In genomic region chr10:80928586-80929298, GRCm38 (mm10) we compare ENCODE assay signal across 8 mouse cellular contexts. TPM values are rescaled to one million over a fixed set of nuclear protein-coding genes. Genes with fewer than 3 reads are reported as not detected.
DNase-seq lines count a peak whose midpoint lies in the region; ATAC-seq lines count a peak whose summit lies in the region.

No protein-coding gene starts in this region.

- peak; percentile 38 for ATAC-seq in activated CD4-positive, CD25-positive, alpha-beta regulatory T cell, adult 4 months
- ATAC-seq in common myeloid progenitor, adult 5-6 weeks (replicated peaks; ENCODE audit: low read depth, poor library complexity, severe bottlenecking) = peak; percentile 55

- H3K36me3 ChIP-seq in megakaryocyte, embryonic 14.5 days (replicated peaks; ENCODE audit: low read length) = peaks cover 12% of the 10 kb centered on the region

- peaks cover 76% of the 10 kb centered on the region for H3K4me1 ChIP-seq in megakaryocyte, embryonic 14.5 days

- H3K9me3 ChIP-seq in megakaryocyte, embryonic 14.5 days = no peaks in the 10 kb centered on the region

- H3K27me3 ChIP-seq in megakaryocyte, embryonic 14.5 days (replicated peaks) = peaks cover 7% of the 10 kb centered on the region

- H3K4me3 ChIP-seq in megakaryocyte, embryonic 14.5 days (replicated peaks) = peak overlapping the region; percentile 98

- DNase-seq in gastrocnemius, adult 8-10 months (ENCODE audit: low spot score in 2 of 2) = peak; percentile 83 to 88
- peak; percentile 94 for DNase-seq in induced T-regulatory cell, adult 2 months (ENCODE audit: low read depth)
- DNase-seq in left cerebral cortex, adult 9 months (ENCODE audit: low spot score in 2 of 2) = peak; percentile 77 to 93
- peak; percentile 95 for DNase-seq in right cerebral cortex, adult 2 months (ENCODE audit: low spot score in 2 of 2)
- DNase-seq in urinary bladder, postnatal 10 days (ENCODE audit: low spot score) = peak; percentile 71

RNA-seq across cellular contexts. Expression of gene Gadd45b, which starts 1.1 kb away (rescaled TPM):
- polyA plus RNA-seq in activated CD4-positive, CD25-positive, alpha-beta regulatory T cell, adult 4 months (2017; shearing (Covaris generic)) = 10 to 100 TPM; 22.8 to 45.2 TPM
- 6.9 and 7.5 TPM in 2 replicates for total RNA-seq in common myeloid progenitor, adult 5-6 weeks (2017)
- 10 to 100 TPM in 3 of 4 experiments, 1 to 10 TPM in 1; 6.8 to 31.8 (median 26.9) TPM for total RNA-seq in gastrocnemius, adult 8-10 months (2022)
- polyA plus RNA-seq in megakaryocyte, embryonic 14.5 days (2012; ENCODE audit: insufficient read depth, low replicate concordance) = 29.3 and 96.0 TPM in 2 replicates

RNA-seq across cellular contexts. Expression of gene Lmnb2, which starts 10.7 kb away (rescaled TPM):
- 1 to 10 TPM; 2.8 to 4.5 TPM for polyA plus RNA-seq in activated CD4-positive, CD25-positive, alpha-beta regulatory T cell, adult 4 months (2017; shearing (Covaris generic))
- total RNA-seq in common myeloid progenitor, adult 5-6 weeks (2017) = 44.0 and 46.6 TPM in 2 replicates
- 1 to 10 TPM; 2.1 to 4.0 (median 2.3) TPM for total RNA-seq in gastrocnemius, adult 8-10 months (2022)
- 11.8 and 16.6 TPM in 2 replicates for polyA plus RNA-seq in megakaryocyte, embryonic 14.5 days (2012; ENCODE audit: insufficient read depth, low replicate concordance)

RNA-seq across cellular contexts. Expression of gene Timm13, which starts 28.0 kb away (rescaled TPM):
- polyA plus RNA-seq in activated CD4-positive, CD25-positive, alpha-beta regulatory T cell, adult 4 months (2017; shearing (Covaris generic)) = 100 to 1,000 TPM; 228 to 262 TPM
- 40.2 and 52.3 TPM in 2 replicates for total RNA-seq in common myeloid progenitor, adult 5-6 weeks (2017)
- total RNA-seq in gastrocnemius, adult 8-10 months (2022) = 100 to 1,000 TPM; 119 to 143 (median 123) TPM
- polyA plus RNA-seq in megakaryocyte, embryonic 14.5 days (2012; ENCODE audit: insufficient read depth, low replicate concordance) = 88.8 and 345 TPM in 2 replicates

RNA-seq across cellular contexts. Expression of gene Tmprss9, which starts 57.1 kb away (rescaled TPM):
- not detected for polyA plus RNA-seq in activated CD4-positive, CD25-positive, alpha-beta regulatory T cell, adult 4 months (2017; shearing (Covaris generic))
- not detected in 2 replicates for total RNA-seq in common myeloid progenitor, adult 5-6 weeks (2017)
- under 1 TPM in 1 of 4 experiments, not detected in 3; 0.13 TPM for total RNA-seq in gastrocnemius, adult 8-10 months (2022)
- 0.08 TPM in 1 of 2 replicates, not detected in the other for polyA plus RNA-seq in megakaryocyte, embryonic 14.5 days (2012; ENCODE audit: insufficient read depth, low replicate concordance)

Comparison
In these comparisons a context has a peak if more than half of its experiments do, and no peak if none do; other contexts are left out.
1. Peak in every context shown above with its lines: DNase-seq, ATAC-seq and H3K4me3 ChIP-seq.